Mouse (Mus musculus) forebrain, embryonic 14.5 days (tissue): ENCODE data around the gene Gm4312. TPM values are rescaled to one million over a fixed set of nuclear protein-coding genes. Genes with fewer than 3 reads are reported as not detected.
"Not testable (repeated sequence)": the region's sequence is repeated elsewhere in the genome, so short reads cannot be mapped to it uniquely, and the experiment has no call there.

Experiments used
- ATAC-seq: fragments of 200-750 bp; cut with Nextera tagmentation; 2 replicates; pipeline ENCODE4 v1.8.0; 2017; ENCODE audit warnings: mild to moderate bottlenecking, moderate library complexity
- DNase-seq: peaks from one replicate; pipeline ENCODE4 v3.0.0-alpha.2; 2015; ENCODE audit warnings: low spot score
- H3K27ac ChIP-seq: fragments of 300-500 bp; sonication (generic); 2 replicates; pipeline ENCODE4 v1.5.1; 2014; ENCODE audit warnings: low read depth, mild to moderate bottlenecking, control low read depth, low read length, moderate library complexity
- H3K27me3 ChIP-seq: fragments of 300-500 bp; sonication (generic); replicated peaks from 2 replicates; pipeline ENCODE4 v1.6.1; 2014; ENCODE audit warnings: low read length, control low read depth, mixed read lengths; ENCODE audit not compliant: control insufficient read depth, insufficient read depth
- H3K36me3 ChIP-seq: fragments of 300-500 bp; sonication (generic); 2 replicates; pipeline ENCODE4 v1.6.1; 2014; ENCODE audit warnings: low read length, control low read depth; ENCODE audit not compliant: control insufficient read depth, insufficient read depth
- H3K4me1 ChIP-seq: fragments of 300-500 bp; sonication (generic); 2 replicates; pipeline ENCODE4 v1.6.1; 2014; ENCODE audit warnings: antibody characterized with exemption, low read length, control low read depth; ENCODE audit not compliant: control insufficient read depth, insufficient read depth
- H3K4me2 ChIP-seq: fragments of 300-500 bp; sonication (generic); 2 replicates; pipeline ENCODE4 v1.6.1; 2014; ENCODE audit warnings: mild to moderate bottlenecking, control low read depth, low read length
- H3K4me3 ChIP-seq: fragments of 300-500 bp; sonication (generic); 2 replicates; pipeline ENCODE4 v1.5.1; 2014; ENCODE audit warnings: low read depth, low read length, control low read depth
- H3K9ac ChIP-seq: fragments of 300-500 bp; sonication (generic); 2 replicates; pipeline ENCODE4 v1.6.1; 2014; ENCODE audit warnings: mild to moderate bottlenecking, low read length, control low read depth, moderate library complexity
- H3K9me3 ChIP-seq: fragments of 300-500 bp; sonication (generic); replicated peaks from 2 replicates; pipeline ENCODE4 v1.6.1; 2016; ENCODE audit warnings: low read length, control low read depth, mixed read lengths; ENCODE audit not compliant: control insufficient read depth
- WGBS: fragments of 180-500 bp; shearing (Covaris S2); extraction: QIAGEN DNeasy Blood & Tissue Kit; methylation state at CpG from one replicate; pipeline ENCODE4 v1.1.7; 2014; 5-methylcytosine and 5-hydroxymethylcytosine counted together
- polyA plus RNA-seq: library from polyadenylated mRNA; unstranded; fragments of >200 nt; fragmentation: Nextera tagmentation; extraction: Ambion mirVana; gene quantifications from 2 replicates; pipeline ENCODE4 v1.2.1, GENCODE M21; 2014

Gm4312 gene
- polyA plus RNA-seq, 1 experiment from 2014 or later = not detected

DNA sequence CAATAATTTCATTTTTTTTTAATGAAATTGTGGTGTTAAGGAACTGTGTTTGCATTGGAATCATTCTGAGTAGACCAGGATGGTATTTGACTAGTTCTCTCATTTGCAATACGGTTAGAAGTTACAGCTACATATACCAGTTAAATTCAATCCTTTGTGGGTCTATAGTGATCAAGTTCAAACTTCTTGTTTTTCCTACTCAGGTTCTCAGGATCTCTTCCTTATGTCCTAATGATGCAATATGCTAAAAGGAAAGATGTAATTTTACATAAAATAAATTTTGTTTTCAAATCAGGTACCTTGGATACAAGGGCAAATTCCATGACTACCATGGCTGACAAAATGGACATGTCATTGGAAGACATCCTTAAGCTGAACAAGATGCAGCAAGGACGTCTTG lies 47.0 kb downstream of the Gm4312 start, which contains the start of gene Gm4301:
Gm4301 (plus strand) TSS at position 301 of the 400 bp plus-strand sequence.
- H3K9ac ChIP-seq, H3K36me3 ChIP-seq, H3K4me2 ChIP-seq, ATAC-seq, H3K9me3 ChIP-seq, H3K4me1 ChIP-seq, DNase-seq, H3K4me3 ChIP-seq, H3K27ac ChIP-seq, H3K27me3 ChIP-seq: not testable (repeated sequence)
- WGBS = no CpG with 5 or more reads among the region's 2 CpGs

Other genes starting within 250 kb of the Gm4312 start
- not detected in 2 replicates for gene Gm4301, start 46.9 kb downstream of the Gm4312 start, polyA plus RNA-seq
- gene Gm4302, start 41.7 kb downstream of the Gm4312 start, polyA plus RNA-seq = not detected in 2 replicates
- not detected in 2 replicates for gene Gm4303, start 36.6 kb downstream of the Gm4312 start, polyA plus RNA-seq
- not detected in 2 replicates for gene Gm4305, start 31.5 kb downstream of the Gm4312 start, polyA plus RNA-seq
- gene Gm4307, start 21.2 kb downstream of the Gm4312 start, polyA plus RNA-seq = not detected in 2 replicates
- gene Tmtc3, start 104.8 kb upstream of the Gm4312 start, polyA plus RNA-seq = 6.6 and 9.7 TPM in 2 replicates
- gene Cep290, start 105.0 kb upstream of the Gm4312 start, polyA plus RNA-seq = 4.9 and 6.0 TPM in 2 replicates
- 14.9 and 16.3 TPM in 2 replicates for gene 4930430F08Rik, start 207.9 kb upstream of the Gm4312 start, polyA plus RNA-seq
- gene 1700017N19Rik, start 207.9 kb upstream of the Gm4312 start, polyA plus RNA-seq = not detected in 2 replicates